Mouse (Mus musculus): ENCODE data around the gene Prrg2. TPM values are rescaled to one million over a fixed set of nuclear protein-coding genes. Genes with fewer than 3 reads are reported as not detected.
A peak's percentile ranks its signal among the peaks of the same experiment; 100 is the strongest.
"Not testable (repeated sequence)": the region's sequence is repeated elsewhere in the genome, so short reads cannot be mapped to it uniquely, and the experiment has no call there.

Gene Prrg2
- total RNA-seq, 2 experiments from 2014 or later: 5.7 to 8.4 TPM

DNA sequence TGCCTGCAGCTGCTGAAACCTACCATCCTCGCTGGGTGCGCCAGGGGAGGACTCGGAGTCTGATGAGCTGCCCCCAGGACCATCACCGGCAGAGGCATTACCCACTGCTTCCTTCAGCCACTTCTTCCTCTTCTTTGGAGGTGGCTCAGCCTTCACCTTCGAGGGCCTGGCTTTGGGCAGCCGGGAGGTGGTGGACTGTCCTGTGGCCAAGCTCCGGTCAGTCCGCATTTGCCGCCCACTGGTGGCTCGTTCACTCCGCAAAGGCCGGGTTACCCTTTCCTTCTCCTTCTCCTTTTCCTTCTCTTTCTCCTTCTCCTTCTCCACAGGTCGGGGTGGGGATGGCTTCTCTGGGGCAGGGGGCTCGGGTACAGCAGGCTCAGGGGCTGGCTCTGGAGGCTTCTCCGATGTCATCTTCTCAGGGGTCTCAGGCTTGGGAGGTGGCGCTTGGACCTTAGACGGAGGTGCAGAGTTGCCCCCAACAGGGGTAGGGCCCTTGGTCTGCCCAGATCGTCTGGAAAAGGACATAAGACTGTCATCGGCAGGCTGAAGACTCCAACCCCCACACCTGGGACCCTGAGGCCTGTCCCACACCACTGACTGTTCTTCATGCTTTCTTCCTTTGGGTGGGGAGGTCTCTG is 28.6 kb downstream of the Prrg2 start:
- no peak for TF ChIP-seq CTCF (conservative IDR thresholded peaks at IDR 0.05)
- DNase-seq (ENCODE audit: low spot score in 2 of 2): no peak
- Histone ChIP-seq H3K27ac (no peak overlapping the region), H3K4me3 (no peak overlapping the region)

DNA sequence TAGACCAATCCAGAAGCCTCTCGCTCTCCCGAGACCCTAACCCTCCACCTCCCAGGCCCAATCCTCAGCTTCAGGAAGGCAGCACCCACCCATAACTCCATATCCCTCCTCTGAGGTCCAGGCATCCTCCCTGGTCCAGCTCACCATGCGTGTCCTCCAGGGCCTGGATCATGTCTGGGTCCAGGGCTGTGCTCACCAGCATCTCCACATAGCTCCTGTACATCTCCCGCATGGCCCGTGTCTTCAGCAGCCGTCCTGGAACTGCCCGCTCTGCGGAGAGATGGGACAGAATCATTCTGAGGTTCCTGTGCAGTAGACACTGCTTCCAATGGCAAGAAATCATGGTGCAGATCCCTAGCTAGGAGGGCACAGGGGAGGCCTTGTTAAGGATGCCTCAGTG is 31.6 kb downstream of the Prrg2 start:
- no peak for DNase-seq (ENCODE audit: low spot score in 2 of 2)
- no peak for TF ChIP-seq CTCF (conservative IDR thresholded peaks at IDR 0.05)
- H3K27ac ChIP-seq: no peak overlapping the region

DNA sequence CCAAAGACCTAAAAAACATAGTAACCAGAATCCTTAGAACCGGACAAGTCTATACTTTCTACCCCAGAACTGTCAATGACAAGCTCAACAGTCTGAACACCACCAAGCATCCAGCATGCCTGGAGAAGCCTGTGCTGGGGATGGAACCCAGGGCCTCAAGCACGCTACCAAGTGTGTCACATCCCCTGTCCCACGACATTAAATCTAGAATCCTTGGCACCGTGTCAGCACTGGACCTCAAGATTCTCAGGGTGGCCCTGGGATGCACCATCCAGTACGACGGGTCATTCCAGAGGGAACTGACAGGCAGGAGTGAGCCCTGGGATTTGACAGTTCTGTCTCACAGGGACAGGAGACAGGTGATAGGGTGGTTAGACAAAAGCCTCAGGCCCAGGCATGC is 32.5 kb downstream of the Prrg2 start:
- H3K27ac ChIP-seq: no peak overlapping the region
- TF ChIP-seq CTCF (conservative IDR thresholded peaks at IDR 0.05): no peak
- DNase-seq (ENCODE audit: low spot score in 2 of 2): no peak
- H3K4me3 ChIP-seq: no peak overlapping the region

More for the DNA sequence above, 31.6 kb downstream of the Prrg2 start:
- no peak overlapping the region for H3K4me3 ChIP-seq

DNA sequence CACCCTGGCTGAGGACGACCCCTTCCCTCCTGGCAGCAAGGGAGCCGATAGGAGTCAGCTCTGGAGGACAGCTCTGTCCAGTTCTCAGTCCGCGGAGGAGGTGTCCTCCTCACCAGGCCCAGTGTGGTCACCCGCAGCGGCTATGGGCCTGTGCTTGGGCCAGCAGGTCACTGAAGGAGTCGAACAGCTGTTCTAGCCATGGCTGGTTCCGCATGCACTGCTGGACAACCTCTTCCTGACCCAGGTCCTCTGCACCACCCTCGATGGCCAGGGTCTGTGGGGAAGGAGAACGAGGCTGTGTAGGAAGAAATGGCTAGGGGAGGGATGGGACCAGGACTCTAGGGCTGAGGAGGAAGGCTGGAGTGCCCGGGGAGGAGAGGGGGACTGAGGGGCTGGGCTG is 34.1 kb downstream of the Prrg2 start:
- no peak overlapping the region for H3K4me3 ChIP-seq
- H3K27ac ChIP-seq: no peak overlapping the region
- DNase-seq (ENCODE audit: low spot score in 2 of 2): no peak
- TF ChIP-seq CTCF (conservative IDR thresholded peaks at IDR 0.05): no peak

DNA sequence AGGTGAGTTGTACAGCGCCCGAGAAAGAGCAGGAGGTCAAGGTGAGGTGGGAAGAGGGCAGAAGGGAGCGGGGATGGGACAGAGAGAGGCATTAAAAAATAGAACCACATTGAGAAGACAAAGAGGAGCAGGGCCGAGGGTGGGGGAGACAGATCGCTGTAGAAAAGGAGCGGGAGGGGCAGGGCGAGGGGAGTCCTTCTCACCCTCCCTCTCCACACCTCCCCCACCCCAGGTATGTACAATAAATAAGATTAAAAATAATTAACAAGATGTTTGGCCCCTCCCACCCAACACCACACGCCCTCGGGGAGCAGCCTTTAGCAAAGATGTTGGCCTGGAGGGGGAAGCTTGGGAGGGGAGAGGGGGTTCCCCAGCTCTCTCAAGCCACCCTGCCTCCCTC is 34.7 kb downstream of the Prrg2 start:
- no peak overlapping the region for H3K27ac ChIP-seq
- TF ChIP-seq CTCF (conservative IDR thresholded peaks at IDR 0.05): no peak
- no peak for DNase-seq (ENCODE audit: low spot score in 2 of 2)
- no peak overlapping the region for H3K4me3 ChIP-seq

DNA sequence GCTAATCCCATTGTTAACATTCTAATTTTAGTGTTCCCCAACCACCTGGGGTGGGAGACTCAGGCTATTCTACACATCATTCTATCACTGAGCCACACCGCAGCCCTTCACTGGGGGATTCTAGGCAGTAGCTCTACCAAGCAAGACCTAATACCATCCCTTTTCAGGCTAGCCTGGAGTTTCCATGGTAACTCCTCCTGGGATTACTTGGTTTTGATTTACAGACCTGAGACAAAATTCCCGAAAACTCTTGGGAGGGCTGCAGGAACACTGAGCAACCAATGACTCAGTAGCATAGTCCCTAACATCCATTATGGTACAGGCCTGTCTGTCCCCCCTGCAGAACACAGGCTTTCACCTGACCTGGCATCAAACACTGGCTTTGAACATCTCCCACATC is 36.2 kb downstream of the Prrg2 start:
- no peak overlapping the region for H3K4me3 ChIP-seq
- TF ChIP-seq CTCF (conservative IDR thresholded peaks at IDR 0.05): no peak
- no peak for DNase-seq (ENCODE audit: low spot score in 2 of 2)
- H3K27ac ChIP-seq: peak overlapping the region; percentile 73

DNA sequence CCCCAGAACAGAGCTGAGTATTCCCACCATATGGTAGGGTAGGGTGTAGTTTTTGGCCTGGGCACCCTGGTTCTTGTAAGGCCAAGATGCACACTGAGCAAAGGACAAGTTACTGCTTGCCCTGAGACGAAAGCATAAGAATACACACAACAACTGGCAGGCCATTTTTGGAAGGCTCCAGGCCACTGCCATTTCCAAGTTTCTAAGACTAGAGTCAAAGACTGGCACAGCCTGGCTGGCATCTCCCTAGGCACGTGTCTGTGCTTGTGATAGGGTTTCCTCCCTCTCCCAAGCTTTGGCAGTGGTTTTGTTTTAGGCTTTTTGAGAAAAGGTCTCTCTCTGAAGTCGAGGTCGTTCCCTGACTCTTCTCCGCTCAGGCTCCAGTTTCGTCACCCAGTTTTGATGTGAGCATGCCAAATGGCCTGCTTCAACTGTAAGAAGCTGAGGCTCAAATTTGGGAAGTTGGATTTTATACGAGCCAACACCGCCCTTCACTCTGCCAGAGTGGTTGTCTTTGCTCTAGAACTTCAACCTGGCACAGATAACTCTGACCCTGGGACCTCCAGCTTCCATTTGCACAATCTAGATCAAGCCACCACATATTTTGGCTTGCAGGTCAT is 36.8 kb downstream of the Prrg2 start:
- Histone ChIP-seq H3K27ac (peak overlapping the region; percentile 73), H3K4me3 (no peak overlapping the region)
- no peak for DNase-seq (ENCODE audit: low spot score in 2 of 2)
- no peak for TF ChIP-seq CTCF (conservative IDR thresholded peaks at IDR 0.05)

DNA sequence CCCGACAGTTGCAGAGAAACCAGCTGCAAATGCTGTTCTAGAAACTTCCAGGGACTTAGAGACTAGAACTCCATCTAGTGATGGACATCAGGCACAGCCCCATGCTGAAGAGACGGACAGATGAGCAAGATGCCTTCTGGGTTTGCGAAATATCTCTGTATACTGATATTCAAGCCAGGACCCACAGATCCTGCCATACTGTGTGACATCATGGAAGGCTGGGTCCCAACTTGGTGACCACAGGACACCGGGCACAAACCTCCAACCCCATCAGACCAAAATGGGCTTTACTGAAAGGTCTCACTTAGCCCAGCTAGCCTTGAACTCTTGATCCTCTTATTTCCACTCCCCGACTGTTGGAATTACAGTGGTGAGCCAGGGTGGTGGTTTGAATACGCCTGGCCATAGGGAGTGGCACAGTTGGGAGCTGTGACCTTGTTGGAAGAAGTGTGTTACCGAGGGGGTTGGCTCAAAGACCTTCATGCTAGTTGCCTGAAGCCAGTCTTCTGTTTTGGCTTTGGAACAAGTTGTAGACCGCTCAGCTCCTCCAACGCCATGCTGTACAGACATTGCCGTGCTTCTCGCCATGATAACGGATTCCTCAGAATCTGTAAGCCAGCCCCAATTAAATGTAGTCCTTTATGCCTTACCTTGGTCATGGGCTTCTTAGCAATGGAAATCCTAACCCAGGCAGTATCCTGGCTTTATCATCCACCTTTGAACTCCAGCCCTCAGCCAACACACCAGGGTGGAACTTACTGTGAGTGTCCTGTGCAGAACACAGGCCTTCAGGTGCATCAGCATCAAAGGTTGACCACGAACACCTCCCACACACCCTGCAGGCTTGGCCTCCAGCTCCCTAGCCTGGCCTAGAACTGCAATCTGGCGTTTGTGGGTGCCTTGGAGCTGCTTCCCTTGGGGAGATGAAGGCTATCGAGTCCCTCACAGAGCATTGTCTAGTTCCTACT is 37.9 kb downstream of the Prrg2 start:
- TF ChIP-seq CTCF (conservative IDR thresholded peaks at IDR 0.05): no peak
- peak overlapping the region; percentile 73 for H3K27ac ChIP-seq

DNA sequence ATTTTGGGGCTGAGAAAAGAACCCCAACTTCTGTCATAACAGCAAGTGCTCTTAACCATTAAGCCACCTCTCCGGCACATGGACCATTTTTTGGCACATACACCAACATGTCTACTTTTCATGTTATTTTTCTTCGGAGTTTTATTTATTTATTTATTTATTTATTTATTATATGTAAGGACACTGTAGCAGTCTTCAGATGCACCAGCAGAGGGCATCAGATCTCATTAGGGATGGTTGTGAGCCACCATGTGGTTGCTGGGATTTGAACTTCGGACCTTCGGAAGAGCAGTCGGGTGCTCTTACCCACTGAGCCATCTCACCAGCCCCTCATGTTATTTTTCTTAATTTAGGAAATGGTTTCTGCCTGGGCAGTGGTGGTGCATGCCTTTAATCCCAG is 38.8 kb downstream of the Prrg2 start:
- H3K27ac ChIP-seq; DNase-seq (ENCODE audit: low spot score in 2 of 2); H3K4me3 ChIP-seq: not testable (repeated sequence)
- TF ChIP-seq CTCF (conservative IDR thresholded peaks at IDR 0.05): peak; percentile 61

More for the DNA sequence above, 37.9 kb downstream of the Prrg2 start:
- DNase-seq (ENCODE audit: low spot score in 2 of 2): no peak
- no peak overlapping the region for H3K4me3 ChIP-seq

DNA sequence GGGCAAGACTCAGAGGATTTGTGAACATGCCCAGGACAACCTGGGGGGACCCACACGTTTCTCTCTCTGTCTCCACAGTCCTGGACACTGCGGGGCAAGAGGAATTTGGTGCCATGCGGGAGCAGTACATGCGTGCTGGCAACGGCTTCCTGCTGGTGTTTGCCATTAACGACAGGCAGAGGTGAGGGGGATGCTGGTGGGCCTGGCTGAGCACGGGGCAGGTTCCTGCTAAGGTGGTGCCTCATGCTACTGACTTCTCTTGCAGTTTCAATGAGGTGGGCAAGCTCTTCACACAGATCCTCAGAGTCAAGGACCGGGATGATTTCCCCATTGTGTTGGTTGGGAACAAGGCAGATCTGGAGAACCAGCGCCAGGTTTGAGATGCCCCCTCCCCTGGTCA is 42.3 kb downstream of the Prrg2 start:
- Histone ChIP-seq H3K4me3 (no peak overlapping the region), H3K27ac (no peak overlapping the region)
- TF ChIP-seq CTCF (conservative IDR thresholded peaks at IDR 0.05): no peak
- DNase-seq (ENCODE audit: low spot score in 2 of 2): no peak

DNA sequence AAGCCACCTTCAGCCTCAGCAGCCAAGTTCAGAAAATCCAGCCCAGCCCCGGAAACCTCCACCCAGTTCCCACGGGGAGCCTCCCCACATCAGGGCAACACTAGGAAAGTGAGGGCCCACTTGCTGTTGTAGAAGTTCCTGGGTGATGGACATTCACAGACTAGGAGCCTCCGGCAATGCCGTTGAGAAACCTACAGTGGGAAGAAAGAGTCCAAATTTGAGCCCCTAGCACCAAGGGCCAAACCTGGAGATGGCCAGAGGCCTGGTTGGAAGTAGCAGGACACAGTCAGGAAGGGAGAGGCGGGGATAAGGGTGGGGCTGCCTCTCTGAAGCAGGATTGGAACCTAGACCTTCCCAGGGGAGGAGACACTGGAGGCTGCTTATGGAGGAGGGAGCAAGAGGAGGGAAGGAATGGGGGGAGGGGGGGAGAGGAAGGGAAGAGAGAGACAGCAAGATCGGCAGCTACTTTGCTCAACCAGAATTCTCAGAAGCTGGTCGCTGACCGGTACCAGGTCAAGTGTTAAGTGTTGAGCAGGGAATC is 43.4 kb downstream of the Prrg2 start:
- DNase-seq (ENCODE audit: low spot score in 2 of 2): no peak
- Histone ChIP-seq H3K27ac (peak overlapping the region; percentile 90), H3K4me3 (peak overlapping the region; percentile 90; the same call in 1 of the 2 replicates)
- TF ChIP-seq CTCF (conservative IDR thresholded peaks at IDR 0.05): no peak

DNA sequence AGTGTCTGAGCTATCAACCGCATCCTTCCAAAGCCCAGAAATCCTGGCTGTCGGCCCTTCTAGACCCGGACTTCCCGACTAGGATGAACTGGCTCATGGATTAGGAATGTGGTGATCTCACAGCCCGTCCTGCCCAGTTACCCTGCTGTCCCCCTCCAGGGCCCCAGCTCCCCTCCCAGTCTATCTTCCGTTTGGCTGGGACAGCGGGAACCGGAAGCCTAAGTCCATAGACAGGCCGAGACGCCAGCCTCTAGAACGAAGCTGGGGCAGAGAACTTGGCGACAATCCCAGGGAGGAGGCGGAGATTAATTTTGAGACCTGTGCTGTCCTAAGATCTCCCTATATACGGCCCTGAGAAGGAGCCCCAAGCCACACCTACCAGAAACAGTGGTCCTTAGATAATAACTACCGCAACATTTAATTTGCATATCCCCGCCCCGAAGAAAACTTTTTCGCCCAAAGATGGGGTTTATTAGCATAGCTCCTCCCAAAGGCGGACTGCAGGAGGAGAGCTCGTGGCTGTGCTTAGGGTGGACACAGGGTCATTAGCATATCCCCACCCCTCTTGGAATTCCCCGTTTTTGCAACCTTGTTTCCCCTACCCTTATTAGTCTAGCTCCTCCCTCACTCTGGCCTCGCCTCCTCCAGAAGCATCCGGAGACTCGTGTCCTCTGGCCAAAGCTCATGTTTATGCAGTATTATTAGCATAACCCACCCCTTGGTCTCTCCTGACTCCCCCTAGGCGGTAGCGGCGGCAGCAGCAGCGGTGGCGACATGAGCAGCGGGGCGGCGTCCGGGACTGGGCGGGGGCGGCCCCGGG is 45.0 kb downstream of the Prrg2 start, which contains the start of gene Rras:
TSS of gene Rras (plus strand) at position 720 of the 820 bp plus-strand sequence.
- peak within 1 kb of the TSS; percentile 90 for H3K27ac ChIP-seq
- peak; percentile 74 to 93 for DNase-seq (ENCODE audit: low spot score in 2 of 2)
- TF ChIP-seq CTCF (conservative IDR thresholded peaks at IDR 0.05): peak; percentile 32; the same call in 1 of the 2 replicates
- peak within 1 kb of the TSS; percentile 90 for H3K4me3 ChIP-seq
